Mouse (Mus musculus) forebrain, postnatal 0 days (tissue): ENCODE measurements around the gene Efhd2. TPM values are rescaled to one million over a fixed set of nuclear protein-coding genes. Genes with fewer than 3 reads are reported as not detected.

ENCODE experiments used
- ATAC-seq: fragments of 200-750 bp; cut with Nextera tagmentation; 2 replicates; pipeline ENCODE4 v1.8.0; 2017; ENCODE audit warnings: mild to moderate bottlenecking, moderate library complexity
- DNase-seq: peaks from one replicate; pipeline ENCODE4 v3.0.0-alpha.2; 2015
- H3K27ac ChIP-seq: fragments of 300-500 bp; sonication (generic); 2 replicates; pipeline ENCODE4 v1.5.1; 2014; ENCODE audit warnings: low read depth, mild to moderate bottlenecking, antibody characterized with exemption, low read length, moderate library complexity, mixed read lengths
- H3K27me3 ChIP-seq: fragments of 300-500 bp; sonication (generic); 2 replicates; pipeline ENCODE4 v1.6.1; 2014; ENCODE audit warnings: mild to moderate bottlenecking, low read length, mixed read lengths; ENCODE audit not compliant: insufficient read depth
- H3K36me3 ChIP-seq: fragments of 300-500 bp; sonication (generic); 2 replicates; pipeline ENCODE4 v1.6.1; 2014; ENCODE audit warnings: mild to moderate bottlenecking, moderate library complexity; ENCODE audit not compliant: insufficient read depth
- H3K4me1 ChIP-seq: fragments of 300-500 bp; sonication (generic); 2 replicates; pipeline ENCODE4 v1.6.1; 2014; ENCODE audit warnings: antibody characterized with exemption; ENCODE audit not compliant: insufficient read depth
- H3K4me2 ChIP-seq: fragments of 300-500 bp; sonication (generic); 2 replicates; pipeline ENCODE4 v1.6.1; 2014; ENCODE audit warnings: low read depth, mild to moderate bottlenecking, moderate library complexity
- H3K4me3 ChIP-seq: fragments of 300-500 bp; sonication (generic); 2 replicates; pipeline ENCODE4 v1.5.1; 2014; ENCODE audit warnings: low read depth, low read length, mixed read lengths
- H3K9ac ChIP-seq: fragments of 300-500 bp; sonication (generic); 2 replicates; pipeline ENCODE4 v1.6.1; 2014; ENCODE audit warnings: mild to moderate bottlenecking
- H3K9me3 ChIP-seq: fragments of 300-500 bp; sonication (generic); 2 replicates; pipeline ENCODE4 v1.6.1; 2016; ENCODE audit warnings: low read length
- CTCF ChIP-seq: sonication (generic); IDR thresholded peaks from 2 replicates; pipeline ENCODE4 v1.5.1; 2016; ENCODE audit warnings: antibody characterized with exemption, control low read depth, low read depth
- WGBS: fragments of 180-500 bp; shearing (Covaris S2); extraction: QIAGEN DNeasy Blood & Tissue Kit; methylation state at CpG from one replicate; pipeline ENCODE4 v1.1.7; 2014; 5-methylcytosine and 5-hydroxymethylcytosine counted together
- polyA plus RNA-seq: library from polyadenylated mRNA; unstranded; fragments of >200 nt; fragmentation: Nextera tagmentation; extraction: Ambion mirVana; gene quantifications from 2 replicates; pipeline ENCODE4 v1.2.1, GENCODE M21; 2015
- total RNA-seq: library from RNA; depleted of rRNA; stranded (reverse); fragments of >200 nt; gene quantifications from 2 replicates; pipeline ENCODE4 v1.2.3, GENCODE M21; 2014

The Efhd2 gene
- total and polyA plus RNA-seq, 2 experiments from 2014 or later: 30.7 to 52.2 TPM

- Histone ChIP-seq H3K36me3 (no peaks in the 10 kb centered on the region), H3K9me3 (no peaks in the 10 kb centered on the region), H3K9ac (no peak overlapping the region), H3K4me3 (no peak overlapping the region), H3K27ac (no peak overlapping the region), H3K4me2 (no peak overlapping the region), H3K27me3 (no peaks in the 10 kb centered on the region), H3K4me1 (peaks cover 17% of the 10 kb centered on the region)
- WGBS: 89% methylated on average over 9 of the region's 9 CpGs
- TF ChIP-seq CTCF: no peak
- no peak for ATAC-seq
- no peak for DNase-seq
Measured at GRCm38 (mm10) chr4:141904710-141905109, 30.0 kb upstream of the Efhd2 start.

DNA sequence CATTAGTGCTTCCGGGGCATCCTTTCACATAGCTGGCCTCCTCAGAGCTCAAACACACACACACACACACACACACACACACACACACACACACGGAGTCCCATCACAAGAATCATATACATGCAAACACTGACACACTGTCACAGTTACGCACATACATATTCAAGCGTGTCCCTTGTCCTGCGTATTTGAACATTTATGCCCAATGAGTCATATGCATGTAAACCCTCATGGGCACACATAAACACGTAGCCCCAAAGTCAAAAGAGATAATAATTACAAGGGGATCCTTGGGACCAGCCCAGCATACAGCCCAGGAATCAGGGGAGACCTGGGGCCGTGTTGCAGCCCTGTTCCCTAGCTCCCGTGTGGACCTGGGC lies 27.7 kb upstream of the Efhd2 start:
- Histone ChIP-seq H3K36me3 (no peaks in the 10 kb centered on the region), H3K4me1 (peaks cover 18% of the 10 kb centered on the region), H3K27ac (no peak overlapping the region), H3K27me3 (no peaks in the 10 kb centered on the region), H3K4me2 (no peak overlapping the region), H3K4me3 (no peak overlapping the region), H3K9me3 (no peaks in the 10 kb centered on the region), H3K9ac (no peak overlapping the region)
- DNase-seq (no peak), ATAC-seq (no peak)
- TF ChIP-seq CTCF: no peak
- WGBS: 53% methylated on average over 8 of the region's 8 CpGs

DNA sequence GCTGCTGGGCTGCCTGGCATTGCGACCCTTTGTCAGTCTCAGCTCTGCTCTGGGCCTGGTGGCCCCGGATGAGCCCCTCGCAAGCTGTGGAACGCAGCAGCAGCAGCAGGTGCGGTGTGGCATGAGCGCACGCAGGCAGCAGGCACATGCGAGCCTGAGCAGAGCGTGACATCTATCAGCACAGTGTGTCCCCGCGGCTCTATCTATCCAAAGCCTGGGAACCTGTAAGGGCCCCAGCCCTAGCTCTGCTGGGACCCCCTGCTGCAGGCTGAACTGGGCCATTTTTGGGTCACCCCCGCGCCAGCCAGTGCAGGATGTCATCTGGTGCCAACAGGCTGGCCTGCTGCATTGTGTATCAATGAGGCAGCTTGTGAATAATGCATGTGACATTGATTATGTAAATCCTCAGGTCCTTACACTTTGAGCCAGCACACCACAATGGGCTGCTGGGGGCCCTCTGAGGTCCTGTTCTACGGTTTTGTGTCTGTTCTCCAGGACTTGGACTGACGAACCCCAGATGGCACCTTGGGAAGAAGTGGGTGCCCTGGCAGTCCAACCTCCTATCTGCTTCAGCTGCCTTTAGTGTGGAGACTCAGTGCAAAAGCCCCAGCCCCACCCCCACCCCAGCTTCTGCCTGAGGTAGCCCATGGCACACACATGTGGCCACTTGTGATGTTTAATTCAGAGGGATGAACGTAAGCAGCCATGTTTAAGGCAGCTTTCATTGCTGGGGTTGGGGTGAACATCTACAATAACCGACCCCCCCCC lies 27.2 kb upstream of the Efhd2 start:
- H3K36me3 ChIP-seq: no peaks in the 10 kb centered on the region
- WGBS: 13% methylated on average over 17 of the region's 17 CpGs
- no peaks in the 10 kb centered on the region for H3K9me3 ChIP-seq
- ATAC-seq (peak; percentile 69), DNase-seq (peak; percentile 64)
- H3K27ac ChIP-seq: peak overlapping the region; percentile 75
- H3K9ac ChIP-seq: no peak overlapping the region; the same call in 1 of the 2 replicates
- H3K4me2 ChIP-seq: no peak overlapping the region
- peaks cover 22% of the 10 kb centered on the region for H3K4me1 ChIP-seq
- no peak overlapping the region for H3K4me3 ChIP-seq
- no peaks in the 10 kb centered on the region for H3K27me3 ChIP-seq
- no peak for TF ChIP-seq CTCF

DNA sequence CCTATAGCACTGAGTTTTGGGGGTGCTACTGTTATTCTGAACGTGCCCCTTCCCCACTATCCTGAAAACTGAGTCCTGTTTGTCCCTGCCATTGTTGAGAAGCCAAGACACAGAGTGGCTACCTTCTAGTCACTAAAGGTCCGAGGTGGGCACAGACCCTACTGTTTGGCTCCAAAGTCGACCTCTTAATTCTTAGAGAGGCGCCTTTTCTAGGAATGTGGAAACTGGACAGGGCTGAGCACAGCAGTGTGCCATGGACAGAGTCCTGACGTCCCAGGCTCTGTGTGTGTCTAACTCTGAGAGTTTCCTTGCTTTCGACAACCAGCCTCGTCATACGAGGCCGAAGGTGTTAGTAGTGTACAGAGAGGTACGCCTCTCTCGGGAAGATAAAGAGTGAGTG lies 25.7 kb upstream of the Efhd2 start:
- H3K9ac ChIP-seq: no peak overlapping the region
- no peak overlapping the region for H3K4me2 ChIP-seq
- no peaks in the 10 kb centered on the region for H3K27me3 ChIP-seq
- H3K4me1 ChIP-seq: peaks cover 22% of the 10 kb centered on the region
- no peak overlapping the region for H3K4me3 ChIP-seq
- no peak for TF ChIP-seq CTCF
- ATAC-seq (no peak), DNase-seq (no peak)
- 41% methylated on average over 11 of the region's 11 CpGs for WGBS
- H3K9me3 ChIP-seq: no peaks in the 10 kb centered on the region
- no peaks in the 10 kb centered on the region for H3K36me3 ChIP-seq
- peak overlapping the region; percentile 58 for H3K27ac ChIP-seq

- no peaks in the 10 kb centered on the region for H3K9me3 ChIP-seq
- no peak for TF ChIP-seq CTCF
- H3K9ac ChIP-seq: no peak overlapping the region
- H3K27ac ChIP-seq: peak overlapping the region; percentile 58
- no peak overlapping the region for H3K4me3 ChIP-seq
- ATAC-seq (peak; percentile 64), DNase-seq (peak; percentile 68)
- H3K27me3 ChIP-seq: no peaks in the 10 kb centered on the region
- 0 out of 2 replicates have a peak overlapping the region, but pooled peaks have one; percentile 10 for H3K4me2 ChIP-seq
- WGBS: 8% methylated on average over 8 of the region's 8 CpGs
- peaks cover 22% of the 10 kb centered on the region for H3K4me1 ChIP-seq
- H3K36me3 ChIP-seq: no peaks in the 10 kb centered on the region
Measured at GRCm38 (mm10) chr4:141899936-141900335, 25.2 kb upstream of the Efhd2 start.

DNA sequence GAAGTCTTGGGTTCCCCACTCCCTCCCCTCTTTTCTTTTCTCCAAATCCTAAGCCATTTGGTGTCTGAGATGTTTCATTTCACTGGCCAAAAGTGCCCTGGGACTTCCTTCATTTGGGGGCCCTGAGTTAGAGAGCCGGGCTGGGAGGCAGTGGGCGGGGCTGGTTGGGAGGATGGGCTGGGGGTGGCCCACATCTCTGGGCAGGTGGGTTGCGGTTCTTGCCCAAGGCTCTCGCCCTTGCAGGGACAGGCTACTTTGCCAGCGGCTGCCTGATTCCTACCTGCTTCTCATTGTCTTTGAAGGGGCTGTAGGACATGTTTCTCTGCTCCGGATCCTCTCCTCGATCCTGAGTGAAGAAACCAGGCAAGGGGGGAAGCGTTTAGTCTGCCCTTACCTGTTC lies 24.2 kb upstream of the Efhd2 start:
- 0 out of 2 replicates have a peak overlapping the region, but pooled peaks have one; percentile 15 for H3K27ac ChIP-seq
- DNase-seq (no peak), ATAC-seq (no peak)
- H3K4me2 ChIP-seq: no peak overlapping the region
- no peaks in the 10 kb centered on the region for H3K36me3 ChIP-seq
- no peaks in the 10 kb centered on the region for H3K9me3 ChIP-seq
- peaks cover 22% of the 10 kb centered on the region for H3K4me1 ChIP-seq
- no peaks in the 10 kb centered on the region for H3K27me3 ChIP-seq
- H3K4me3 ChIP-seq: no peak overlapping the region
- no peak for TF ChIP-seq CTCF
- WGBS: 82% methylated on average over 8 of the region's 8 CpGs
- no peak overlapping the region for H3K9ac ChIP-seq

DNA sequence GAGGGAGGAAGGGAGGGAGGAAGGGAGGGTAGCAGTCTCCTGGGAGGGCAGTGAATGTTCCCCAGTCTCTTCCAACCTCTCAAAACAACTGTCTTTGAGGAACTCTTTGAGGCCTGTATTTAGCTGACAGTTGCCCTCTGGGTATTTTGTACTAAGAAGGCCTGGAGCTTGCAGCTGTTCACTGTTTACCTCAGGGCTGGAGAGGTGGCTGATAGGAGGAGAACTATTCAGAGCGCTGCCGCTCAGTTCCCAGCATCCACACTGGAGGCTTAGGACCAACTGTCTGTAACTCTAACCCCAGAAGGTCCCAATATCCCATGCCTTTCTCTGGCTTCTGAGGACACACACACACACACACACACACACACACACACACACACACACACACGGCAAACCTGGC lies 23.1 kb upstream of the Efhd2 start:
- ATAC-seq: 0 out of 2 replicates have a peak, but pooled peaks have one; percentile 7

More for the DNA sequence above, 23.1 kb upstream of the Efhd2 start:
- Histone ChIP-seq H3K36me3 (no peaks in the 10 kb centered on the region), H3K4me1 (peaks cover 22% of the 10 kb centered on the region), H3K9me3 (no peaks in the 10 kb centered on the region), H3K4me2 (no peak overlapping the region), H3K4me3 (no peak overlapping the region), H3K27me3 (no peaks in the 10 kb centered on the region), H3K9ac (no peak overlapping the region), H3K27ac (peak overlapping the region; percentile 15; the same call in 1 of the 2 replicates)
- DNase-seq: no peak
- WGBS: 22% methylated on average over 3 of the region's 3 CpGs
- TF ChIP-seq CTCF: no peak
